Mouse (Mus musculus): ENCODE results near the gene Pepd.
A peak's percentile ranks its signal among the peaks of the same experiment; 100 is the strongest.

The Pepd gene

DNA sequence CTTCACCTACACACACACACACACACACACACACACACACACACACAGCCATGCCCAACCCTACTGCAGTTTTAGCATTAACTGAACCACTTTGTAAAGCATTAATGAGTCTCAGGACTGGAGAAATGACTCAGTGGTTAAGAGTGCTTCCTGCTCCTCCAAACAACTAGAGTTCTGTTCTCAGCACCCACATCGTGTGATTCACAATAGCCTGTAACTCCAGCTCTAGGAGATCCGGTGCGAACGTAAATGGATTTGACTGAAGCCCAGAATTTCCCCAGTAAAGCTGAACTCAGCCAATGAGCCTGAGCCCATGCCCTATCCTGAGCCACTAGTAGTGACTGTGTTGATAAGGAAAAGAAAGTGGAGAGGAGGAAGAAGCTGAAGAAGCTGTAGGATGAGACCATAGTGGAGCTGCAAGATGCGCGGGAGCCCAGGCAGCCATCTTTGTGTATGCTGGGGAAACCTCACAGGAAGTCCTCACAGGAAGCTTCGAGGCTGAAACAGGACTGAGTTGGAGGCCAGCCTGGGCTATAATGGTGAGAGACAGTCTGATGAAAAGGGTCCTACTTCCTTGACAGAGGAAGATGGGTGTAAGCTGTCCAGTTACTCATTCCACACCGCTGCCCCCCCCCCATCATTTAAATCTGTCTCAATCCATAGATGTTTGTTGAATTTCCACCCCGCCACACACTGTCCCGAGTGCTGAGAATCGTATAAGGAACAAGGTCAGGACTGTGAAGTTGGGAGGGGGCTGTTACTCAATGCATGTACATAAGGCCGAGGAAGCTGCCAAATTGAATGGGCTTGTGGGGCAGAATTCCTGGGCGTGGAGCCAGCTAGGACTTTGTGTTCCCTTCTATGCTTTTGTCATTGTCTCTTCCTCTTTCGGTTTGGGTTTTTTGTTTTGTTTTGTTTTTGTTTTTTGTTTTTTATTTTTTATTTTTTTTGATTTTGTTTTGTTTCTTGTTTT is 152.4 kb downstream of the Pepd start:
- DNase-seq, result peak; percentile 79

DNA sequence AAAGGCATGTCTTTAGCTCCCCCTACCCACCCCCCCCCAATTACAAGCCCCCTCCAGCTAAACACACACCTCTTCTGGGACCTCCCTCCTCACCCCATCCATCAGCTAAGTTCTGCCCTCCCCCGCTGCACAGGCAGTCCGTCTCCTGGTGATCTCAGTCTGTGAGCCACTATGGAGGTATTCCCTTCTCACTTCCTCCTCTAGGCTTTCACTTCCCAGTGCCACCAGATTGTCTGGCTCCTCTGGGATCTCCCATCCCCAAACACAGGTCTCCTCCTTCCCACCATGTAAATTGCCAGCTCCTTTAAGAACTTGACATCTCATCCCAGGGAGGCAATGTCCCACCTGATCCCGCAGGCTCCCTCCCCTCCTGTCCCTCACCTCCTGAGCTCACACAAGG is 153.8 kb downstream of the Pepd start:
- no peak for DNase-seq

DNA sequence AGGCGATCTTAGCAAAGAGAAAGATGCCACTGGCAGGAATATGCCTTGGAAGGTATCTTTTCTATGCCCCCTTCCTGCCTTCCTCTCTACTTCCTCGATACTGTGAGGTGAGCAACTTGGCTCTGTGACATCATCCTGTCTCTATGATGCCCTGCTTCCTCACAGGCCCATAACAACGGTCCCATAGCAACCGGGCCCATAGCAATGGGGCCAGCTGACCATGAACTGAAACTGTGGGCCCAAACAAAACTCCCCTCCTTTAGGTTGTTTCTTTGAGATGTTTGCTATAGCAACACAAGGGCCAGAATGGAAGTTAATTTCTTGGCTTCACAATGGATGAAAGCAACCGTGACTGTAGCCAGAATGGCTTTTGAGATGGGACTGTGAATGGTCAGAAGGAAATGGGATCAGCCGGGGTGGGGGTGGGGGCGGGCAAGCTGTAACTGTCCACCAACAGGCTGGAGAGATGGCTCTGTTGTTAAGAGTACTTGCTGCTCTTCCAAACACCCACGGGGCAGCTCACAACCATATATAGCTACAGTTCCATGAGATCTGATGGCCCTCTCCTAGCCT is 154.5 kb downstream of the Pepd start:
- DNase-seq, result no peak

DNA sequence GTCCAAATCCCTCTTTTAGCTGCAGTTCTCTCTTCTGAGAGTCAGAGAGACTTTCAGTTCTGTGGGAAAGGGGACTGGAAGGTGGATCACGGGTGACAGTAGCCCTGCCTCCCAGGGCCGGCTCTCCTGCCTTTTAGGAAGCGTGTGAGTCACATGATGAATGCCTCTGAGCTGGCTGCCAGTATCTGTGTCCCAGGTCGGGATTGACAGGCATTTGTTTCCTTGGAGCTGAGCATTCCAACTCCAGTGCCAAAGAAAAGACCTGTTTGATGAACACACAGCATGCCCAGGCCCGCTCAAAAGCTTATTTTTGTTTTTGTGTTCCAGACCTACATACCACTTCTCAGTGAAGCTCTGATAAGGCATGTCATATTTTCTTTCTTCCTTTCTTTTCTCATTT is 164.5 kb downstream of the Pepd start:
- DNase-seq, result no peak

DNA sequence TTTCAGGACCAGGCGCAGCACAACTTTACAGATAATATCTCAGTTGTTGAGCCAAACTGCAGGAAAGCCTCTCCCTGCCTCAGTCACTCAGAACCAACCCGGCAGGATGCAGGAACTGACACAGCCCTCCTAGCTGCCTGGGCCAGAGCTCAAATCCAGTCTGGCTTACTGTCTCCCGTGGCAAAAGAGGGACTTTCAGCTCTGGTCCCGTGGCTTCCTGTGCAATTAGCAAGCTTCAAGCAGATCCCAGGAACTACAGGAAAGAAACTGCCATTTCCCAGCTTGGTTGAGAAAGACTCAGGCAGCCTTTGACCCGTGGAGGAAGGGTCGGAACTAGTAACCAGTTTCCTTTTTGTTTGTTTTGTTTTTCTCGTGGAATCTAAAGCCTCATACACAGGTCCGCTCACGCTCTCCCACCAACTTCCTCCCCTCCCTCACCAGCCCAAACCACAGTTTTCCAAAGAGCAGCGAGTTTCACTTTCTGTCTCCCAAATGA is 168.7 kb downstream of the Pepd start:
- peak; percentile 60 for DNase-seq

DNA sequence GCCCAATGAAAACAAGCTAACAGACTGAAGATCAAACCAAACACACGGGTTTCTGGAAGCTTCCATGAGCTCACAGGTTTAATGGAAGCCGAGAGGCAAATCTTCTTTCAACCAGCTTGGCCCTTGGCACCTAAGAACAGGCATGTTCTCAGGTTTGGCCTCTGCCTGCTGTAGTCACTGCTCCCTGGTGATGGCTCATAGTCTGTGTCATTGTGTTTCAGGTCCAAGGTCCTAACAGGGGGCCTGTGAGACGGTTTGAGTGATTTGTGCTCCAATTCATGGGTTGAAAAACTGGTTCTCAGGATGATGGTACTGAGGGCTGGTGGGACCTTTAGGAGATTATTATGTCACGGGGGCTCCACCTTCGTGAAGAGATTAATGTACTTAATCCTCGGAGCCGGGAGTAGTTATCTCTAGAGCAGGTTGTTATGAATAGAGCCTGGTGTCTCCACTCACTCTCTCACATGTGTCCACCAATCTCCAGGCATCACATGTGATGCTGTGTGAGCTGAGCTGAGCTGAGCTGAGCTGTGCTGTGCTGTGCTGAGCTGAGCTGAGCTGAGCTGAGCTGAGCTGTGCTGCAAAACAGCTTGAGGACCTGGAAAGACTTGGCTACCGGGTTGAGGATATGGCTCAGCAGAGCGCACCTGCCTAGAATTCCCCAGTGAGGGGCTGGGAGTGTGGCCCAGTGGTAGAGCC is 169.4 kb downstream of the Pepd start:
- no peak for DNase-seq

DNA sequence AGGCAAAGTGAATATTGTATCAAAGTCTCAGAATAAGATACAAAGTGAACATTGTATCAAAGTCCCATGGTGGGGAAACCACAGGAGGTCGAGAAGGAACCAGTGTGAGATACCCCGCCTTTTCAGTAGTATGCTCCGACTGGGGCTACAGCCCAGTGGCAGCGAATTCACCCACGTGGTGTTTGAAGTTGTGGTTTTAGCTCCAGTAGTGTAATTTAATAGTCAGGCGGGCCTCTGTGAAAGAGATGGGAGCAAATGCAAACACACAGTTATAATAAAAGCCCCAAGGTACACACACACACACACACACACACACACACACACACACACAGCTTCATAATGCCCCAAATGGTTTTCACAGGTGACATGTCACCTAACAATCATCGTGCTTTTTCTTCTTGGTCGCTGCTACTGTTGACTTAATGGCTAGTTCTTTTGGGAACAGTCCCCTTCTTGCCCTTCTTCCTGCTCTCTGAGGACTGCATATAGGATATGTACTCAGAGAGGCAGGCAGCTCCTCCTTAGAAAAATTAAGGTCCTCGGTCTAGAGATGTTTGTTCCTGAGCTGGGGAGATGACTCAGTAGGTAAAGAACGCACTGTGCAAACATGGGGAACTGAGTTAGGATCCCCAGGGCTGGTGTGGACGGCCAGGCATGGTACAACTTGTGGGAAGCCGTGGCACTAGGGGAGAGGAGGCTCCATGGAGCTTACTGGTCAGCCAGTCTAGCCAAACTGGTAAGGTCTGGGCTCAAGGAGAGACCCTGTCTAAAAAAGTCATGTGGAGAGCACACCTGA is 172.6 kb downstream of the Pepd start:
- DNase-seq, result no peak

DNA sequence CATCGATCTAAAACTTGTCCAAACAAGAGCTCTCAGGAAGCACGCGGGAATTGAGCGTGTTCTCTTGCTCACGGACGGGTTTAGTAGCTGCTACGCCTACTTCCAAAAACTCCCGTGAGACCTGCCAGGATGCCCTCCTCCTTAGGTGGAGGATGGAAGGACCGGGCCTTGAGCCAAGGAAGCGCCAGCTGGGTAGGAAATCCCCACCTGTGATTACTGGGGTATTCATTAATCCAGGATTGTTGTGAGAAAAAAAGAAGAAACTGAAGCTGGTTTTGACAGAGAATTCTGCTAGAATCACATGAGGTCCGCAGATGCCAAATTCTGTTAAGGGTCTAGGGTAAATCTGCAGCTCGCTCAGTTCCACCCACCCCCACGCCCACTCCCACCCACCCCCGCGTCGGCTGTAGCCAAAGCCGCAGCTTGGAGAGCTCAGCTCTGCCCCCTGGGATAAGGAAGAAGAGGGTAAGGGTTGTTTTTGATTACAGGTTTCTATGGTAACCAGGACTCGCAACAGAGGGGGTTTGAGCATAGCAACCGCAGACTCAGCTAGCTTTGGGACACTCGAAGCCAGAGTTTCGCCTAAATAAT is 174.2 kb downstream of the Pepd start:
- peak; percentile 17 for DNase-seq

DNA sequence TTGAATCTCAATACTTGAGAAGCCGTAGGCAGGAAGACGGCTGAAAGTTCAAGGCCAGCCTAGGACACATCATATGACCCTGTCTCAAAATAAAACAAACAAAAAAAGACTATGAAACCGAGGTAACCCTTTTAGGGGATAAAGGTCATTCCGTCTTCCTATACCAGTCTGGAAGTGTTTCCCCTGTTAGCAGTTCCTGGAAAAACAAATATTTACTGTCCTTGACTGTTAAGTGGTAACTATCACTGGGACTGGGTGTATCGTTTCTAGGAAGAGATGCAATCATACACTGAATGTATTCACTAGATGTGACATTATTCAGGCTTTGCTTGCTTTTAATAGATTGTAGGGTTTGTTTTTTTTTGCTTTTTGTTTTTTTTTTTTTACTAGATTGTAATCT is 178.4 kb downstream of the Pepd start:
- no peak for DNase-seq

Measured in lung, postnatal 14 days (tissue).